Mouse (Mus musculus) NIH3T3 (cell line): ENCODE measurements around the gene Sema5b.
"Not testable (repeated sequence)": the region's sequence is repeated elsewhere in the genome, so short reads cannot be mapped to it uniquely, and the experiment has no call there.

Source experiments
- DNase-seq: peaks from one replicate; pipeline ENCODE4 v3.0.0-alpha.2; 2012; ENCODE audit warnings: low read depth

The Sema5b gene

DNA sequence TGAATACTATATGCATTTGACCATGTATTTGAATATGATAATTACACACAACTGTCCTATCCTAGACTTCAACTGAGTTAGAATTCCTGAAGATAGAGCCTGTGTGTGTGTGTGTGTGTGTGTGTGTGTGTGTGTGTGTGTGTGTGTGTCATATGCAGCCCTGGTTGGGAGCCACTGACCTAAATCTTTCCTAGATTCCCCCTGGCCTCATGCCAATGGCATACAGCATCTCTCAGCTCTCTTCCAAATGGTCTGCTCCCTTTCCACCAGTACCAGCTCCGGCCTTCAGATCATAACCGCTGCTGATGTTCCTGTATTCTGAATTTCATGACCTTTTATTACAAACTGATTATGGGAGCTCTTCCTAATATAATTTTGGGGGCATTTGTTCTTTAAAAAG, 8.4 kb downstream of the Sema5b start:
- no peak for DNase-seq

DNA sequence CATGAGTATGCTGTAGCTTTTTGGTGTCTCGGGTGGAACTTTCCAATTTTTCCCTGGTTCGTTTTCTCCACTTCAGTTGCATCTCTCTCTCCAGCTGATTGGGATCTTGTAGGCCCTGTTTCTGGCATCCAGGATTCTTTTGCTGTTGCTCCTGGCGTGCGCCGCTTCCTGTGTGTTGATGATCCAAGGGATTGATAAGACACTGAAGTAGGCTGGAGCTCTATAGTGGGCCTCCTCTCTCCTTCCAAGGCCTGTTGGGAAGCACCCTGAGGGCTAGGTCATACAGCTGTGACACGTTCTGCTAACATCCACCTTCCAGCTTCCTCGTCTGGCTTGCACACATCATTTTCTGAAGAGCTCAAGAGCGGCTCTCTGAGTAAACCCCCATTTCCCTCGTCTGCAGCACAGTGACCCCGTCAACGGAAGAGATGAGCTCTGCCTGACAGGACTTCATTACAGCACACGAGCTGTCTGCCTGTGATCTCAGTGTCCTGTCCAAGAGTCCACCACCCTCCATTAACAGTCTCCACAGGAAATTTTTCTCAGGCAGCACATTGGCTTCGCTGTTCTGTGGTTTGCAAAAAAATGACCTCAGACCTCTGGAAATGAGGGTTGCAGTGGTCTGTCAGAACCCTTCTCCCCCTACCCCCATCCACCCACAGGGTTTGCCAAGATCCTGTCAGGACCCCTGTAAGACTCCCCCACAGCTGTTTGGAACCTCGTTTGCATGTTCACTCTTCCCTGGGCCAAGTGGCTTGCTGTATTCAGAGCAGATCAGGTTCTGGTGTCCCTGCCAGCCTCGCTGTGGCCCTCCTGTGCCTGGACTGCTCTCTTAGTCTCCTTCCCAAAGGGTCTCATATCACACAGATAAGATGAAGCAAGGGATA, 14.9 kb downstream of the Sema5b start:
- DNase-seq = no peak

DNA sequence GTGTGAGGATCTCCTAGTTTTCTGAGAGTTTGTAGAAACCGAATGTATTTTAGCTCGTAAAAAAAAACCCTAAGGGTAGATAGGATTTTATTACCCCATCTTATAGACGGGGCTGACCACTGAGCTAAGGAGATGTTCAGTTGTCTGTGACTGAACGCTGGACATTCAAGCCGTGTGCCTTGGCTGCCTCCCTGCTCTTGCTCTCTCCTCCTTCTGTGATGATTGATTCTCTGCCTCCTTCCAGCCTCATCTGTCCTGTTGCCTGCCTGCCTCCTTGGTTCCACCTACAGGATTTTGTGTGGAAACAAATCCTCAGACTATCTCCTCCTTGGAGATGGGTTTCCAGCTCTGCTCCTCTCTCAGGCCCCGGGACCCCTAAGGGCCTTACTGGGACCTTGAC, 16.1 kb downstream of the Sema5b start:
- DNase-seq = no peak

DNA sequence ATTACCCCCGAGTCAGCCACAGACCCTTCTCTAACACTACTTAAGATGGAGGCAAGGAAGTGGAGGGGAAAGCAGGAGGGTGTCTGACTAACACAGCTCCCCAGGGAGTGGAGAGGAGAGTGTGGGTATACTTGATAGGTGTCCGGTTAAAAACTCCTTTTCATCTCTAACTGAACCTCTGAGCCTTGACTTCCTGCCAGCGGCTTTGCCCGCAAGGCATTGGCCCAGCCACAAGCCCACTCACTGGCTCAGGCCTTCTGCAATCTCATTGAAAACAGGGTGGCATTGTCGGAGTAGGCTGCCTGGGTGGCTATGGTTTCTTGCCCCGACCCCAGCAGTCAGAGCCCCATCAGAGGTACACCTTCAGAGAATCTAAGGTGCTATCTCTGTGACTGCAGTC, 20.6 kb downstream of the Sema5b start:
- DNase-seq = no peak

DNA sequence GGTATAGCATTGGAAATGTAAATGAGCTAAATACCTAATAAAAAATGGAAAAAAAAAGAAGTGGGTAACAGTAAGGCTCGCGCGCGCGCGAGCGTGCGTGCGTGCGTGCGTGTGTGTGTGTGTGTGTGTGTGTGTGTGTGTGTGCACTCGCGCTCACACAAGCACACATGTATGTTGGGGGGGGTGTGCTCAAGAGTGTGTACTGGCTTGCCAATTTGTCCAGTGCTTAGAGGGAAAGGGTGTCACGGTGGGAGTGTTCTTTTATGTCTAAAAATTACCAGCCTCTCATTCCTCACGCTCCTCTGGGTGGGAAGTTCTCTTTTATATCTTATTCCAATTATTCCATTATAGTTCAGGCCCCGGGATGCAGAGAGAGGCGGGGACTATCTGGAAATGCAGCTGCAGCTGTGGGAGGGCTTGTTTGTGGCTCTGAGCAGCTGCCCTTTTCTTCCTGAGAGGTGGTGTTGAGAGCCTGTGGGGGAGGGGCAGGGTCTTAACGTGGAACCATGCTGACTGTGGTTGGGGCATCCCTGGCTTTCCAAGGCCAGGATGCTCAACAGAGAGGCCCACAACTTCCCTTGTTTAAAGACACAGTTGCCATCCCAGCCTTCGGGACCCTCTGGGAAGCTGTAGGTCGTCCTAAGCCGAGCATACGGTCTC, 23.4 kb downstream of the Sema5b start:
- DNase-seq = no peak

DNA sequence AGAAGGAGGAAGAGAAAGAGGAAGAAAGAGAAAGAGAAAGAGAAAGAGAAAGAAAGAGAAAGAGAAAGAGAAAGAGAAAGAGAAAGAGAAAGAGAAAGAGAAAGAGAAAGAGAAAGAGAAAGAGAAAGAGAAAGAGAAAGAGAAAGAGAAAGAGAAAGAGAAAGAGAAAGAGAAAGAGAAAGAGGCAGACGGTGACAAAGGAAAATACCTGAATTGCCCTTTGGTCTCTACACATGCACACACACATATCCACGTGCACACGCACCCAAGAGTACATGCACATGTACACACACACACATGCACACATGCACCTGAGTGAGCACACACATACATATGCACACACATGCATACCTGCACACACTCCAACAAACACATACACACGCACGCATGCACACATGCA, 24.7 kb downstream of the Sema5b start:
- DNase-seq = not testable (repeated sequence)

DNA sequence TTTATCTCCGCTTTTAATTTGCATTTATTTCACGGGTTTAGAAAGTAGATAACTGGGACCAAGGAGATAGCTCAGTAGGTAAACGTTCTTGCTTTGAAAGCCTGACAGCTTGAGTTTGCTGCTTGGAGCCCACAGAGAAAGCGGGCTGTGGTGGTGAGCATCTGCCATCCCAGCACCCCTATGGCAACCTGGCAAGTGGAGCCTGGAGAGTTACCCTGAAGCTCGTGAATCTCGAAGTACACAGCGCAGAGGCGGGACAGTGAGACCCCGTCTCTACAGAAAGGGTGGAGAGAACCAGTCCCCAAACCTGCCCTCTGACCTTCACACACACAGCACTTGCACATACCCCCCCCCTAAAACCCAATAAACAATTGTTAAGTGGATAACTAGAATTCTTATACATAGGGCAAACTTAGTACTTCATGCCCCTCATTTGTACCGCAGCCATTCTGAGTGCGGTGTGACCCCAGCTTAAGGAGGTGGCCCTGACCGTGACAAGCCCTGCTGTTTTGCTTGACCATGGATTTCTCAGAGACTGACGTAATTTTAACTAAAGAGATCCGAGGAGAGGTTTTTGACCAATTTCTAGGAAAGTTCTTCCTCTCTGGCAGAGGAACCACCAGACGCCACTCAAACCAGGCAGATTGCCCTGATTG, 27.4 kb downstream of the Sema5b start:
- DNase-seq = no peak

DNA sequence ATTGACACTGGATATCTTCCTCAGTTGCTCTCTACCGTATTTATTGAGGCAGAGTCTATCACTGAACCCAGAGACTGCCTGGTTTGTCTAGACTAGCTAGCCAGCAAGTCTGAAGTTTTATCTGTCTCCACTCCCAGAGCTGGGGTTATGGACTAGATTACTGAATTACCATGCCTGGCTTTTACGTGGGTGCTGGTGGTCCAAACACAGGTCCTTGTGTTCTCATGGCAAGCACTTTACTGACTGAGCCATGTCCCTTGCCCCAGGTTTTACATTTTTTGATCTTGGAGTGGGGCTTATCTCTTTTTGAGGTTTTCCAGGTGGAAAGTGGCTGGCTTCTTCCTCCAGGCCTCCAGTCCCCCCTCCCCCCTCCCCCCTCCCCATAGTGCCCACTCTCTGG, 28.4 kb downstream of the Sema5b start:
- no peak for DNase-seq

DNA sequence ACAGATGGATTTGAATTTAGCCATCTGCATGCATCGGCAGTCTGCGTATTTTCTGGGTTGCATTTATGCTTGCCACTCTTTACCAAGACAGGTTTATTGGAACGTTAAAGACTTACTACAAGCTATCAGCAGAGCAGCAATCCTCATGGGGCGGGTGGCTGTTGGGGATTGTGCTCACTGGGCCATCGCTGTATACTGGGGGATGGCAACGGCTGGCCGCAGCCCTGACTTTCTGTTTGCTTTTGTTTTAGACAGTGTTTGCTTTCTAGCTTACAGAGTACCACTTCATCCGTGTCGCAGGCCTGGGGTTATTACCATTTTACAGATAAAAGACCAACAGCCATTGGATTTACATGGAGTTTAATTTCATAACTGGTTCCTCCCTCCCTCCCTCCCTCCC, 28.8 kb downstream of the Sema5b start:
- no peak for DNase-seq

DNA sequence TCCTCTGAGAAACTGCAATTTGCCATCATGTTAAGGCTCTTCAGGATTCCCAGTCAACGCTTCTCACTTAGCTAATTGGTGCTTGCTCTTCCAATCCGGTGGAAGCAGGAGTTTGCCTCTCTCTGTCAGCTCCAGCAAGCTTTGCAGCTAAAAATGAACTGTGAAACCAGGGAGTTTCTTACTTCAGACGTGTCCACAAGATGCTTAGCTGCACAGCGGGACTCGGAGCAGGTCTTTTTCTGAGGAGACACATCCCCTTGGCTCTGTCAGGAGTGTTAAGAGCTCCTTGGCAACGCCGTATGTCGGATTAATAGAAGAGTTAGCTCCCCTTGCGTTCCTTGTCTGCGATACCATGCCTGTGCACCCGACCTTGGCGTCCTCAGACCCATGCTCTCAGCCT, 29.7 kb downstream of the Sema5b start:
- DNase-seq = no peak

DNA sequence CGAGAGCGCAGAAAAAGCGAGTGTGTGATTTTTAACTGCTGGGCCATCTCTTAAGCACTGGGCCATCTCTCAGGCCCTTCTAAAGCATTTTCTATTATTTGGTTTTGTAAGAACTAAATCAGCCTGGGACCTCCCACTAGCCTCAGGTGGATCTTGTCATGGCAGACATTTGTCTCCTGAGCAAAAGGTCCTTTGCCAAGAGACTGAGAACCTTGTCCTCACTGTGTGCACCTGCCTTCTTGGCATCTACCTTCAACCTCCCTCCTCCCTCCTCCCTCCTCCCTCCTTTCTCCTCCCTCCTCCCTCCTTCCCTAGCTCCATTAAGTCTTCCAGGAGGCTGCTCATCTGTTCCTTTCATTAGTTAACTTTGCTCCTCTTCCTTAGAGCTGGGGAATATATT, 32.6 kb downstream of the Sema5b start:
- DNase-seq = no peak

DNA sequence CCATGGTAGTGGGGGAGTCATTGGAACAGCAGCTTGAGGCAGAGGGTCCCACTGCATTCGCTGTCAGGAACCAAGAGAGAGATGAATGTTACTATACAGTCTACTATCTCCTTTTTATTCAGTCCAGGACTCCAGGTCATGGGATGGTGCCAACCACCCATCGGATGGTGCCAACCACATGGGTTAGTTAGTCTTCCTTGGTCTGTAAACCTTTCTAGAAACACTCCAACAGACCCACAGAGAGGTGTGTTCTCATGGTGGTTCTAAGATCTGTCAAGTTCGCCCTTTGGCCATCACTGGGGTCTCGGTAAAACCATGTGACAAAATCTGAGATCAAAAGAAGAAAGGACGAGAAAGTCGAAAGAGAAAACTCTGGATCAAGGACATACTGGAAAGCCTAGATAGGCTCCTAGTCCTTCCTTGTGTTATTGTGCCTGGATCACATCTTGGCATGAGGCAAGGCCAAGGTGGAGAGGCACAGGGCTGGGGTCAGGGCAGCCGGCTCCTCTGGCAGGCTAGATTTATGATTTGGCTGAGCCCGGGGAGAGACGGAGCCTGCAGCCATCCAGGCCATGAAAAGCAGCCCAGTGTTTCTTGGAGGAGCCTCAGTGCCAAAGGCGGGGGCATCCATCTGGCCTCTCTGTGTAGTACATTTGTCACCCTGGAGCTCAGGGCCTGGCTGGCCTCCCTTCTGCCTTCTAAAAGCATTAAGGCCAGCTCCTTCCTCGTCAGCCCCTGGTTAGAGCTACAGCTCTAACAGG, 36.4 kb downstream of the Sema5b start:
- no peak for DNase-seq

DNA sequence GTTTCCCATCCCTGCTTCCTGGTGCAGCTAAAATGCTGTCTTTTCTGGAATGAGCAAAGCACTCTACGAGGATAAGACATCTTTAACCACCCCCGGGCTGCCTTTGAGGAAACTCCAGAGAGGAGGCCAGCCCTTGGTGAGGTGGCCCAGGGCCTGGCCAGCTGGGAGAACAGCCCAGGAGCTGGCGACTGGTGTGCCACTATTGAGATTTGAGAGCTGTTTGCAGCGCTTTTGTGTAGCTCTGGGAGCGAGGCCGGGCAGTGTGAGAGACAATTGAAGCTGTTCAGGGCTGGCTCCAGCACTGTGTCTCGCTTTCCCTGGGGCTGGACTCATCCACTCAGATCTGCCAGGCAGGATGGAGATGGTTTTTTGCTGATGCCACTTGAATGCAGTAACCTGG, 40.4 kb downstream of the Sema5b start:
- DNase-seq = no peak

DNA sequence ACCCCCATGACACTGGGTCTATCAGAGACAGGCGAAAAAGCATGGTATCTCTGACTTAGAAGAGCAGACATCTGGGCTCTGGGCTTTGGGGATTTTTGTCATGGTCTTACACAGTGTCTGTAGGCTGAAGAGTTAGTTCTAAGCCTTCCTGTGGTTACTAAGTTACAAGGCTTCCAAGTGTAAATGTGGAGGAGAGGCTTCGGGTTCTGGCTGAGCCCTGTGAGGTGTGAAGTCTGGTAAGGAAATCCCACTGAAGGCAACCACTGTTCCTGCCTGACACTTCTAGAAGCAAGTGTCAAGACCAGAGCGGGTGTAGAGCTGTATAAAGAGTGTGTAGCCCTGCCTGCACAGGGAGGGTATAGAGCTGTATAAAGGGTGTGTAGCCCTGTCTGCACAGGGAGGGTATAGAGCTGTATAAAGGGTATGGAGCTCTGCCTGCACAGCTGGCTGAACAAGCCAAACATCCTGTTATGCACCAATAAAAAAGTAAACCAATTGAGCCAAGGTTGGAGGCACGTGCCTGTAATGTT, 42.7 kb downstream of the Sema5b start:
- DNase-seq = no peak

DNA sequence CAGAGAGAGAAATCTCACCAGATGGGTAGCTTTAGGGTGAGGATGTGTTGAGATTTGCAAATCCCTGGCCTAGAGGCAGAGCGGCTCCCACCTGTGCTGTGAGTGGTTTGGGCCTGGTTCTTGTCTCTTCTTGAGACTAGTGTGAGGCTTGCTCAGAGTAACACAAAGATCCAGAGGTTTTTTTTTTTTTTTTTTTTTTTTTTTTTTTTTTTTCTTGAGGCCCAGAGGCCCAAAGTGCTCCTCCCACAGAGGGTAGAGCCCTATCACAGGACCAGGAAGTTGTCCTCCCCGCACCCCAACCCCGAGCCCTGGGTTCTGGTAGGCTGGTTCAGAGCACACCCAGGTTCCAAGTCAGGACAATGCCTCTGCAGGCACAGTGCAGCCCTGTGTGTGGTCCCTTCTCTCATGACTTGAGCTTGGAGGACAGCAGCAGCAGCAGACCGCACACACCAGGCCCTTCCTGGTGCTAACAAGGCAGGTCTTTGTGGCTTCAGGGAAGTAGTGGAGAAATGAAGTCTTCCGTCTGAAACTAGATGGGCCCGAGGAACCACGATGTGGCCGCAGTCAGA, 44.3 kb downstream of the Sema5b start:
- DNase-seq = no peak

DNA sequence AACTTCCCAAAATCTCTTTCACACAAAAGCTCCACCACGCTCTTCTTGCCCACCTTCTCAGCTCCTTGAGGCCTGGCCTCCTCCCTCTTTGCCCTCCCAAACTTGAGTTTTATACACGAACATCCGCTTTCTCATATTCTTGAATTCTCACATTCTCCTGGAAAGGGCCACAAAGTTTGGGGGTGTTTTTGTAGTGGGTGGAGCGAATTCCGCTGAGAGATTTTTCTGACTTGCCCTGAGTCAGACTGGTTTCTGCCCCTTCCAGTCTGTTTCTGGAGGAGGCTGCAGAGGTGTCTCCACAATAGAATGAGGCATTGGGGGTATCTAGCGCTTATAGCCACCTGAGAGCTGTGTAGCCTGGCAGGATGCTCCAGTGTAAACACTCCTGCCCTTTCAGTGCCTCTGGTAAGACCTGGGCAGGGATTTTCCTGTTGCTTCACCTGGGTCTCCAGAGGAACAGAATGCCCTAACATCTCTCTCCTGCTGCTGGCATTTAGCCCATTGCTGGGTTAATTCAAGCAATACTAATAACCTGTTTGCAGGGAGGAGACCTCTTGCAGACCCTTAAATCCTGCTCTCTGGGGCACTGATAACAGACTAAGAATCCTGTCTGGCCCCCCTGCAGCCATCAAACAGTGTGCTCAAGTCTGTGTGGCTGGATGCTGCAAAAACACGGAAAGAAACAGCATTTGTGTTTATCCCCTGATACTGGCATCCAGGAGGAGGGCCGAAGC, 46.3 kb downstream of the Sema5b start:
- DNase-seq = no peak

DNA sequence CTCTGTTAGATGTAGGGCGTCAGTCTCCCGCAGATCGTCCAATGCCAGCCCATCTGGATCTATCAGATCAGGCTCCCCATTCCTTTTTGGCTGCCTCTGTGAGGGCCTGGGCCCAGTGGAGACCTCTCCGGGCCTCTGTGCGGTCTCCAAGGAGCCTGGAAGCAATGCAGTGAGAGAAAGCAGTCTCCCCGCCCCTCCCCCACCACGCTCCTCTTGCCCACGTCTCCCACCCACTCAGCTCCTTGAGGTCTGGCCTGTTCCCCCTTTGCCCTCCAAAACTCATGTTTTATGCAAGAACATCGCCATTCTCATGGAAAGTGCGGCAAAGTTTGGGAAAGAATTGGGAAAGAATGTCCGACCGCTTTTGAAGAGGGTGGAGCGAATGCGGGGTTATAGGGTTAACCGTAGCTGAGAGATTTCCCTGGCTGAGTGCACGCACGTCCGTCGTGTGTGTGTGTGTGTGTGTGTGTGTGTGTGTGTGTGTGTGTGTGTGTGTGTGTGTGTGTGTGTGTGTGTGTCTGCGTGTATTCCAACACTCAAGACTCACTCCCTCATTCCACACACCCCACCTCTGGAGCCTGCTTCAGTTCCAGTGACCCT, 47.0 kb downstream of the Sema5b start:
- DNase-seq = no peak

DNA sequence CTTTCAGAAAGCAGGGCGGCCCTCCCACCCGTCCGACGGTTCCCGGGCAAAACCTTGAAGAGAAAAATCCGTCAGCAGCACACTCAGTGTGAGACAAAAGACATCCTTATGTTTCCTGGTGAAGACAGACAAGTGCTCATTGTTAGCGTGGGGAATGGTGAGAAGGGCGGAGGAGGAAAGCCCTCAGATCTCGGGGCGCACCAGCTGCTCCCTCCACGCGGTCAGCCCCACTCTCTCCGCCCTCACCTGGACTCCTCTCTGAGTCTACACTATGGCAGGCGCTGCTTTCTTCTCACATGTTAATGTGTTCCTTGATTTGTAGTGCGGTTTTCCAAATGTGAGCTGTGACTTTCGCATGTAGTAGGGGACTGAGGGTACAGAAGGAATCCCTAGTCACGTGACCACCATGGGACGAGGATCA, 47.8 kb downstream of the Sema5b start:
- DNase-seq = no peak

DNA sequence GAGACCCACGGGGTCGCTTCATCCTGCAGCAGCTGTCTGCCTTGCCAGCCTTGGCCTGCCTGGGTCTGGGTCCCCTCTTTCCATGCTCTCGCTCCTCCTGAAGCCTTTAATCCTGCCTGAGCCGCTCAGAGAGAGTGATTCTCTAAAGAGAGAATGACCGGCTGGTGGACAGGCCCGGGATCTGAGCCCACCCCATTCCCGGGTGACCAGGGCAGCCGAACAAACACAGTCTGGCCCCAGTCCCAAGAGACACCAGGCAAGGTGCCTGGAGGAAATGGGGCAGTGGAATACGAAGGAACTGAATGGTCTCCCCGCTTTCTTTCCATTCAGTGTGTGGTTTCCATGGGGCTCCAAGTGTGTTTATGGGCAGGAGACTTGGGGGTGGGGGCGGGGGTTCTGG, 50.8 kb downstream of the Sema5b start:
- no peak for DNase-seq

DNA sequence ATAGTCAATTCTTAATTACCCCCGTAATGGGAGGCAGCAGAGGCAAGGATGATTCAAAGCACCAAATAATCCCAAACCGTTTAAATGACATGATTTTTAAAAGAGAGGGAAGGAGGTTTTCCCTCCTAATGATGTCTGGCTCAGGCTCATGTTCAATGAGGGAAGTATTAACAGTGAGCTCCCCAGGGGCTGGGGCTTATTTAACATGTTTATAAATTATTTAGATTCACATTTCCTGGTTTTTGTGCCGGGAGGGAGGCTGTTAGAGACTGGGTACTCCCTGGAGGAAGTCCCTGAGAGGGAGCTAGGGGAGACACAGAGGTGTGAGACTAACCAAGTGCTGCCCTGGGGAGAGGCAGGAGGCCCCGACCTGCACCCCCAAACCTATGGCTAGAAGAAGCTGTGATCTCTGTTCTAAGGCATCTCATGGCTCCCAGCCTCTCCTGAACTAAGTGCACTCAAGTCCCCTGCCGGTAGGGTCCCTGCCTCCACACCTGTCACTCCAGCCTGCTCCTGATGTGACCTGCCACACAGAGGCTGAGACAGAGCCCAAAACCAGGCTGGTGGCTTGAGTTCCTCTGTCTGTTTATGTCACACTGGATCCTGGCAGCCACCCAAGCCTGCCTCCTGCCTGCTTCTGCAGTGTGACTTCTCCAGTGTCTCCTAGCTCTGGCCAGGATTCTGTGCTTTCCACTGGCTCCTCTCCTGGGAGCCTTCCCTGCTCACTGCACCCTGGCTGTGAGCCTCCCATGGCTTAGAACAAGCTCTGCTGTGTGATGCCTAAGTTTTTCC, 51.5 kb downstream of the Sema5b start:
- DNase-seq = no peak
